Mouse (Mus musculus): ENCODE measurements around the gene Btbd6.

The Btbd6 gene

DNA sequence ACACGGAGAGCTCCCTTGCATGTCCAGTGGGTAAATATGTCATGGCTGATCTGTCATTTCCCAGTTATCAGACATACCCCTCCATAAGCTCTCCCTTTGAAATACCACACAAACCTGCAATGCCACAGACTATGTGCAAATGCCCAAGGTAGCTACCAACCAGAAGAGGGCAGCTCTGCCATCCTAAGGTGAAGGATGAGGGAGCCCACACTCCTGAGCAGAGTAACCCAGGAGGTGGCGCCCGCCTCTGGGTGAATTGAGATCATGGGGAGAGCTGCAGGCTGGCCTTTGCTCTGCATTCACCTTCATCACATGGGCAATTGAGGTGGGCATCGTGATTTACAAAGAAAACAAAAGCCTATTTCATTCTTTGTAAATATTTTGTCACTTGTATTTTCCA is 28.7 kb downstream of the Btbd6 start:
- DNase-seq (ENCODE audit: low read depth, low spot score), result peak; percentile 83

DNA sequence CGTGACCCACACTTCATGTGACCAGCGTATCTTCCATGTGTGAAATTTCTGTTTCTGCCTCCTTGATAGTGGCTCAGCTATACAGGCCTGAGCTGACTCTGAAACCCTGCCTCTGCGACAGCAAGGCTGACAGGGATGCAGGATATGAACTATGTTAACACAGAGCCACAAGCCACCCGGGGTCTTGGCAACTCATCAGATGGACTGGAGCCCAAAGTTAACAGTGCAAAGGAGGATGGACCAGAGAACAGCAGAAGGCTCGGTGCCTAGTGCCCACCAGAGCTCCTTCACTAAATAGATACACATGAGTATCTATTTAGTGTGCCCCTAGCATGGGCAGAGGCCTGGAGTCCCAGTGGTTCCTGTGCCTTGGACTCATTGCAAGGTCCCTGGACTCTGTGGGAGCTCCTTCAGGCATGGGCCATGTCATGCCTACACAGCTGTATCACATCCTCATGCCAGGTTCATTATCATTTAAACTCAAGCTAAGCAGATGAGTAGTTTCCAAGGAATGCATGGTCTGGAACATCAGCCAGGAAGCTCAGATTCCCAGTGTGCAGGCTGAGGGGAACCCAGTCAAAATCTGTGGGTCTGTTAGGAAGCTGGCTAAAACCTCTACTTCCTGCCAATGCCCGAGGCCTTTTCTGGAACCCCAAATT is 35.5 kb downstream of the Btbd6 start:
- DNase-seq (ENCODE audit: low read depth, low spot score), result no peak

DNA sequence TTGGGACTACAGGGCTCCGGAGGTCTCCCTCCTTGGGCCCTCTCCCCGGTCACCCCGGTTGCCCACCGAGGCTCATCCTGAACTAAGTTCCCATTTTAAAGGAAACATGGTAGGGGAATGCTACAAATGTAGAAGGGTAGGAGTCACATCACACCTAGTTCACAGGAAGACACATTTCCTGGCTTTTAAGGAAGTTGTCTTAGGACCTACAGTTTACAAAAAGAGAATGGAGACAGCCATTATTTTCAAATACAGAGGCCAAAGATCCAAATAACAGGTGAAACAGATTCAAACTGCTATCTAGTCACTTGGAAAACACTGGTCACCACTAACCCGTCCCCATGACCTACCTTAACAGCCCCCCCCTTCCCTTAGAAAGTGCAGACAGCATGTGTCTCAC is 36.2 kb downstream of the Btbd6 start:
- no peak for DNase-seq (ENCODE audit: low read depth, low spot score)

GRCm38 (mm10) chr12:113013021-113013491 is 36.8 kb downstream of the Btbd6 start:
- no peak for DNase-seq (ENCODE audit: low read depth, low spot score)

DNA sequence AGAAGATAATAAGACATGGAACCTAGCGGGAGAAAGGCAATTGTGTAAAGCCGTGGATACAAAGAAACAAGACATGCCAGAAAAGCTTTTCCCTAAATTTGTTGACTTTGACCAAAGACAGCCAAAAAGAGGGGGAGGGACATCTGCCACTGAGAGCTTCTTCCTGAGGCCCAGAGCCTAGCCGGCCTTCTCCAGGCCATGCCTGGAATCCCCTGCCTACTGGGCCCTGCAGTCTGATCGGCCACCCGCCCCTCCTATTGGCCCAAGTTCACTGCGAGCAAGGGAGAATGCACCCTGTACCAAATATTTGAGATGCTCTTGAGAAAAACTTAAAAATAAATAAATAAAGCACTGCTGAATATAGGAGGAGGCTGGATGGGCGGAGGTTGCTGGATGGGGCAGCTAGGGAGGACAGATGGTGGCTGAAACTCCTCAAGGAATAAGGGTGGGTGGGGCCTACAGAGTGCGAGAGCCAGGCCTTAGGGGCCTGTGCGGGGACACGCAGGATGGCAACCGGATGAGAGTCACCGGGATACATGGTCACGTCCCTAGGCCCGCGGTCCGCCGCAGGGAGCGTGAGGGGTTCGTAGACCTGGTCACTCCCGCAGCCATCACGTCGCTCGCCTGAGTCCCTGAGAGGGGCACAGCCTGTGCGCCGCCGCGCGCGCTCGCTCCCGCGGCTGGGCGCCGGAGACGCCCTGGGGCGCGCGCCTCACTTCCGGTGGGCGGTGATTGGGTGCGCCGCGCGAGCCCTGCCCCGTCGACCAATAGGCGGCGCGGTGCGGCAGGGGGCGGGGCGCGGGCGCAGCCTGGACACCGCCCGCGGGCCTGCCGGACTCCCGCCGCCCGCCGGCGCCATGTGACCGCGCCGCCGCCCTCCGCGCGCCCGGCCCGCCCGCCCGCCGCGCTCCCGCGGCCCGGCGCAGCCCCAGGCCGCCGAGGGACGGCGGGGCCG is 37.6 kb downstream of the Btbd6 start, which contains the start of gene Pacs2:
Gene Pacs2 (plus strand): TSS at position 905 of the 955 bp plus-strand sequence.
- DNase-seq (ENCODE audit: low read depth, low spot score), result peak; percentile 91

DNA sequence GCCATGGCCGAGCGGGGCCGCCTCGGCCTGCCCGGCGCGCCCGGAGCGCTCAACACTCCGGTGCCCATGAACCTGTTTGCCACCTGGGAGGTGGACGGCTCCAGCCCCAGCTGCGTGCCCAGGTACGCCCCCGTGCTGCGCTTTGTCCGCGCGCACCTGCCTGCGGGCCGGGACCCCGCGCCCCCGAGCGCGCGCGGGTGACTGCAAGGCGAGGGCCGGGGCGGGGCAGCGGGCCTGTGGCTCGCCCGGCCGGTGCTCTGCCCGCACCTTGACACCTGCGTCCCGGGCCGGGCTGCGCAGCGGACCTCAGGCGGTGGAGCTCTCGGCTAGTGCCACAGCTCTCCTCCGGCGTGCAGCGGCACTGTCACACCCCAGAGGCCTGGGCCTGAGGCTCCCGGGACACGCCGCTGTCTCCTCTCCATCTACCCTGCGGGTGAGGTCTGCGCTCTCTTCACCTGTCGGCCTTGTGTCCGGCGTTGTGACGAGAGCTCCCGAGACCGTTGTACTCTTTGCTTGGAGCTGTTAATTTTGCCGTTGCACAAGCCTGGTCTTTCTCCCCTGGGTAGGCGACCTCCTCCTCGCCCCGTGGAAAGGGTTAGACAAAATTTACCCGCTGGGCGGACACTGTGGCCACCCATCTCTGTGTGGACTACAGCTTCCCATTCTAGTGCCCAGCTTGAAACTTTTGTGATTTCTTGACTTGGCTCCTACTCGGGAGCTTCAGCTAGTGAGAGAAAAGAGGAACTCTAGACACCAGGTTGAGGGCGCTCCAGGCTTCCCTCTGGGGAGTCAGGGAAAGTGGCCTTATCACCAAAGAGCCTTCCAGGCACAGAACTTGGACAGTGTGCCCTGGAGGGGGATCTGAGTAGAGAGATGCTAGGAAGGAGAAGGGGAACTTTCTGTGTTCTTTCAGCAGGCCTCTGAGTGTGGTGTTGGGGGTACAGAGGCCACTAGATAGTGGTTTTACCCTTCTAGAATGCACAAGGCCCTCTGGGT is 38.6 kb downstream of the Btbd6 start:
- DNase-seq (ENCODE audit: low read depth, low spot score), result peak; percentile 61

- no peak for DNase-seq (ENCODE audit: low read depth, low spot score)
Measured at GRCm38 (mm10) chr12:113015956-113016355, 39.7 kb downstream of the Btbd6 start.

DNA sequence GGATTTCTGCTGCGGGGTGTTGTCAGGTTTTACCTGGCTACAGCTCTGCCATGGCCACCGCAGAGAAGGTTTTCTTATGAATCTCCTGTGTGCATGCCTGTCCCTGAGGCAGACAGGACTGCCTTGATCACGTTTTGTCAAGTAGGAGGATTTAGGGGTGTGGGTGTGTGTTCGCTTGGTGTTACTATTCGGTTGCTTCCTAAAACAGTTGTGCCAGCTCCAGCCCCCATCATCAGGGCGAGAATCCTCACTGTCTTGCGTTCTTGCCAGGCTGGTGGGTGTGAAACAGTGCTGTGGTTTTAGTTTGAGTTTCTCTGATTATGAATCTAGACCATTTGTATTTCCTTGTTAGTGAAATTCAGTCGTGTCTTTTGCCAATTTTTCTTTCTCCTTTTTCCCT is 40.7 kb downstream of the Btbd6 start:
- no peak for DNase-seq (ENCODE audit: low read depth, low spot score)

- DNase-seq (ENCODE audit: low read depth, low spot score), result no peak
Measured at GRCm38 (mm10) chr12:113017429-113017984, 41.2 kb downstream of the Btbd6 start.

DNA sequence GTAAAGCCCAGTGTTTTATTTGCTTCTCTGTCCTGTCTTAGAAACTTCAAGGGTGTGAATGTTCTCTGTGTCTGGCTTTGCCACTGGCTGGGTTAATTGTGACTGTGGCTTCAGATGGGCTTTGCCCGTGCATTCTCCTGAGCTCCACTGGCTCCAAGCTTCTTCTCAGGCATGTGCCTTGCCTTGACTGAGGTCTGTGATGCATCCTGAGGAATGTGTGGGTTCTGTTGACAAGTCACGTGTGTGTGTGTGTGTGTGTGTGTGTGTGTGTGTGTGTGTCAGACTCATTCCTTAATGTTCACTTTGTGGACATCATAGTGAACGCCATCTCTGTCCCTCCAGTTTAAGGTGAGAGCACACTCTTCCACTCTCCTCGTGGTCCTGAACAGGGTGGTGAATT is 42.5 kb downstream of the Btbd6 start:
- no peak for DNase-seq (ENCODE audit: low read depth, low spot score)

GRCm38 (mm10) chr12:113021488-113021887 is 45.2 kb downstream of the Btbd6 start:
- DNase-seq (ENCODE audit: low read depth, low spot score), result no peak

DNA sequence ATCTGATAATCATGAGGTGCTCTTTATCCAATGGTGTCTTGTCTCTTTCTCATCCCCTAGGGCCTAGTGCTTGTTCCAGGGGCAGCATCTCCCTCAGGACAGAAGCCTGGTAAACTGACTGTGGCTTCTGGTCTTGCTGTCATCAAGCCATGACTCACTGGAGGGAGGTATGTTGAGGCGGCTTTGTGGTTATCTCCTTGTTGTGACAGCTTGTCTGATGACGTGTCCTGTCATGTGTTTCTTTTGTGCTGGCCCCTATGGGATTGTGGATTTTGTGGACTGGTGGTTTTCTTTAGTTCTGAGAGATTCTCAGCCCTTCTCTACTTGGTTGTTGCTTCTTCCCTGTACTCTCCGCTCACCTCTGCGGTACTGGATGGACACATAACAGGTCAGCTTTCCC is 46.8 kb downstream of the Btbd6 start:
- DNase-seq (ENCODE audit: low read depth, low spot score), result peak; percentile 38

DNA sequence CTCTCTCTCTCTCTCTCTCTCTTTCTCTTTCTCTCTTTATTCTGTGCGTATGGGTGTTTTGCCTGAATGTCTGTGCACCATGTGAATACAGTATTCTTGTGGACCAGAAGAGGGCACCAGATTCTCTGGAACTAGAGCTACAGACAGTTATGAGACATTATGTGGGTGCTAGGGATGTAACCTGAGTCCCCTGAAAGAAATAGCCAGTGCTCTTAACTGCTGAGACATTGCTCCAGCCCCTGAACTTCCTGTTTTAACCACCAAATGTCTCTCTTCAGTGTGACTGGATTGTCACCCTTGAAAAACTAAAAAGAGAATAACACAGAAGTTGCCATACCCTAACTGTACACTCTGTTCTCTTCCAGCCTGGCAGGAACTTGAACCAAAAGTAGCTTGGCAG is 50.3 kb downstream of the Btbd6 start:
- DNase-seq (ENCODE audit: low read depth, low spot score), result peak; percentile 35

DNA sequence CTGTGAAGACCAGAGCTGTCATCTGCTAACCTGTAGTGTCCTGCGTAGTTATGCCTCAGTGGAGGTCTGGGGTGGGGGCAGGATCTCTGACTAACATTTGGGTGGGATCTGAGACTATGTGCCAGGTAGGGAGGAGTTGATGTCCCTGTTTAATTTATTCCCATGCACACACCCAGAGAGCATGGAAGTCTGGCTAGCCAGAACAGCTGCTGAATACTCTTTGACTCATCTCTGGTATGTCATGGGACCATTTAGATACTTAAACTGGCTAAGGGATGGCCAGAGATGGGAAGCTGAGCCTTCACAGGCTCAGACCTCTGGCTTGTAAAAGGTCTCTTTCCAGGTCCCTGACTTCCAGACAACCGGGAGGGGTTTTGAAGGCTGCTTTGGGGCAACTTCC is 51.2 kb downstream of the Btbd6 start:
- DNase-seq (ENCODE audit: low read depth, low spot score), result no peak

DNA sequence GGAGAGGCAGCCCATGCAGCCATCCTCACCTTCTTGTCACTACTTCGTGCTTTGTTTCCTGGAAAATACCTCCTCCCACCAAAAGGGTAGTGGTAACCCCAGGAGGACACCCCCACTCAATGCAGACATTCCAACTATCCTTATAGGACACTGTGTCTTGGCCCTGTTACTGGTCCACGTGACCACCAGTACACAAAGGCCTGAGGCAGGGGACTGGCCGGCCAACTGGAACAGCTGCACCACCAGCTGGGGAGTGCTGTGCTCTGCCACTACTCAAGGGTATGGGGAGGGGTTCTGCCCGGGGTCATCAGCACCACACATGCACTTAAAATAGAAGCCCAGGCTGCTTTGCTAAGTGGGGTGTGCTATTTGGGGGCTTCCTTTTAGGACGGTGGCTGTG is 51.8 kb downstream of the Btbd6 start:
- no peak for DNase-seq (ENCODE audit: low read depth, low spot score)

Data from CD4-positive helper T cell, adult 2 months (primary cell).